Mouse (Mus musculus): ENCODE data around the gene Myh6.

The Myh6 gene

DNA sequence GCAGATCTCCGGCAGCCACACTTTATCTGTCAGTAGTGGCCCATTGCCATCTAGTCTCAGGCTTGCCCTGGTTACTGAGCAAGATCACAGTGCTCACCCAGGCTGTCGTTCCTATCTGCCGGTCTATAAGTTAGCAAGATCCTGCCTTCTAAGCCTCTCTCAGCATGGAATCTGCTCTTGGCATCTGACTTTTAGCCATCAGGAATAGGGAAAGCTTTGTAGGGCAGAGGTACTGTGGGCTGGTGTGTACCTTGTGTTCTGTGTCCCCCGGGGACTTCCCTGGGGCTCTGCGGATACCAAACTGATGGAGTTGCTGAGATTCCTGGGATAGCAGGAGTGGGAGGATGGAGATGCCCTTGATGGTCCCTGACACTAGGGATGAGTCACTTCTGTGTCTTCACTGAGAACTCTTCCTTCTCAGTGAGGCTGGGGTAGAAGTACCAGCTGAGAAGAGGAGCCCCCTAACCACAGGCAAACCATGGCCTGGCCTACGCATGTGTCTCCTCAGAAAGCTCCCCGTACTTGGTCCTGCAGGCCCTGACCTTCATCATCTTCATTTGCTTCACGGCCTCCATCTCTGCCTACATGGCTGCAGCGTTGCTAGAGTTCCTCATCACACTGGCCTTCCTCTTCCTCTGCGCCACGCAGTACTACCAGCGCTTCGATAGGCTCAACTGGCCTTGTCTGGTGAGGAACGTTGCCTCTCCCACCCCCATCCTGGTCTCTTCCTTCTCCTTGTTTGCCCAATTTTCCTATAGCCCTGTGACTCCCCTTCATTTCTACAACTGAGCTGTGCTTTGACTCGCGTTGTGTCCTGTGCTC is 29.2 kb downstream of the Myh6 start:
- no peak for DNase-seq (ENCODE audit: inconsistent age in 2 of 2, low spot score in 1 of 2)

DNA sequence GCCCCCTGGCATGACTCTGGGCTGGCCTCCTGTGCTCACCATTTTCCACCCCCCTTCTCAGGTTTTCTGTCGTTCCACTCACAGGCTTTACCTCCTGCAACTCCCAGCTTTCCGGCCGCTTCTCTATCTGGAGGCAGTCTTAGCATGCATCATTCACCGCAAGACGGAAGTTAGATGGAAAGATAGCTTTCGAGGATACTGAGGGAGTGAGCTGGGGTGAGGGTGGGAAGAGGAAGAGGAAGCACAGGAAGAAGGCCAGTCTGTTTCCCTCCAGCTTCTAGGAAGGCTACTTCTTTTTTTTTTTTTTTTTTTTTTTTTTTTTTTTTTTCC is 29.9 kb downstream of the Myh6 start:
- DNase-seq (ENCODE audit: inconsistent age in 2 of 2, low spot score in 1 of 2), result no peak

GRCm38 (mm10) chr14:54935904-54936830 is 30.6 kb downstream of the Myh6 start, which contains the start of gene Cmtm5:
Gene Cmtm5, plus strand, starts transcription at chr14:54936261.
- DNase-seq (ENCODE audit: inconsistent age in 2 of 2, low spot score in 1 of 2), result no peak

GRCm38 (mm10) chr14:54932645-54933150 is 34.0 kb downstream of the Myh6 start, which contains the start of gene Il25:
Gene Il25, plus strand, starts transcription at chr14:54932695.
- DNase-seq (ENCODE audit: inconsistent age in 2 of 2, low spot score in 1 of 2), result no peak

DNA sequence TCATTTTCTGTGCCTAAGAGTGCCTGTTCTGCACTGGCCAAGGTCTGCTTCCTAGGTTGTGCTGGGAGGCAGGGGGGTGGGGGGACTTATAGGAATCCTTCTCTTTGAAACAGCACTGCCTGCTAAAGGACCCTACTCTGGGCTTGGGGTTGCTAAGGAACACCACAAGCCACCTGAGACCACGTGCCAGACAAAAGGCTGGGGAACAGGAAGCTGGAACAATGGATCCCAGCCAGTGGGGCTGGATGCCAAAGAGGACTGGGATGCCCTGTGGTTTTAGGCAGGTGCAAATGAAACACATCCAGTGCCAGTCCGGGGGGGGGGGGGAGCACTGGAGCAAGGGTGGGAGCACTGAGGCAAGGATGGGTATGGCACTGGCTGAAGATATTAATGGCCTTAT is 36.3 kb downstream of the Myh6 start:
- DNase-seq (ENCODE audit: inconsistent age in 2 of 2, low spot score in 1 of 2), result no peak

DNA sequence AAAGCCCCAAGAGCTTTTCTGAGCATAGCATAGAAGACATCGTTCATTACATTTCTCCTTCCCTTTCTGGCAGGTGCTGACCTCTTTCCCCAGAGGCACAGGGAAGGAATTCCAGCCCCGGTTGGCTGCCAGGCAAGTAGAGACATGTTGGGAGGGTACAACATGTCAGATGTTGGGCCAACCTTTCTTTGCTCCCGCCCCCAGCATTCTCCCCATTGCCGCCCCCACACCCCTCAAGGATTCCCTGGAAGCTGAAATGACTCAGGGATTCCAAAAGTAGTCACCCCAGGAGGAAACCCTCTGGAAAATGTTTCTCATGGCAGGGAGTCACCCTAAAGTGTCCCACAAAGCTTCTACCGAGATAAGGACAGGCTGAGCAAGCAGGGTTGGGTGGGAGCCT is 36.9 kb downstream of the Myh6 start:
- peak in 1 of 2 experiments; percentile 24 for DNase-seq (ENCODE audit: inconsistent age in 2 of 2, low spot score in 1 of 2)

GRCm38 (mm10) chr14:54927296-54927695 is 39.4 kb downstream of the Myh6 start:
- DNase-seq (ENCODE audit: inconsistent age in 2 of 2, low spot score in 1 of 2), result no peak

GRCm38 (mm10) chr14:54926401-54927158 is 40.1 kb downstream of the Myh6 start:
- peak in 1 of 2 experiments; percentile 64 for DNase-seq (ENCODE audit: inconsistent age in 2 of 2, low spot score in 1 of 2)

- DNase-seq (ENCODE audit: inconsistent age in 2 of 2, low spot score in 1 of 2), result peak; percentile 31 to 70
Observed at GRCm38 (mm10) chr14:54925349-54926342, 41.1 kb downstream of the Myh6 start, which contains the start of gene Efs. Gene Efs, minus strand, starts transcription at chr14:54926126.

DNA sequence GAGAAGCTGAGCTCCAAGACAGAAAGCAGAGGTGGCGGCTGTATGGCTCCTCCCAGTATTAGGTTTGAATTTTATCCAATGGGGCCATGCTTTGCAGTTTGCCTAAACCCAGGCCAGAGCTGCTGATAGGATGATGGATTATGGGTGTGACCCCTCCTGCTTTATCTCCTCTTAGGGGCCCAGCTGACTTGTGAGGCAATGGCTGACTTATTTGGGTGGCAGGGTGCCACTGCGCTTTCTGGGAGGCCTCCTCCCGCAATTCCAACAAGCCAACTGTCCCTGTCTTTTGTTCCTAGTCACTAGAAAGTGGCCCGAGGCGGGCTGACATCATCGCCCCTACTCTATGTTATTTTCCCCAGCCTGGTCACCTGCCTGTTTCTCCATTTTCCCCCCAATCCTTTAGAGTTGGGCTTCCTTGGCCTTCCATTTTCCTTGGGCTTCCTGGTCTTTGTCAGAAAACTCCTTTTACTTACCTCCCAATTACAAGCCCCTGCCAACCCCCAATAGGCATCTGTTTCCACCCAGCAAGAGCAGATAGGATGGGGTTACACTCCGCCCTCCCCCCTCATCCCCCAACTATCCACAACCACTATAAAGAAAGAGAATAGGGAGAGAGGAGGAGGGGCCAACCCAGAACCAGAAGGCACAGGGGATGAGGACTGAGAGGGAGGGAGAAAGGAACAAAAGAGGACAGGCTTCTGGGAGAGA is 41.9 kb downstream of the Myh6 start:
- peak in 1 of 2 experiments; percentile 52 for DNase-seq (ENCODE audit: inconsistent age in 2 of 2, low spot score in 1 of 2)

DNA sequence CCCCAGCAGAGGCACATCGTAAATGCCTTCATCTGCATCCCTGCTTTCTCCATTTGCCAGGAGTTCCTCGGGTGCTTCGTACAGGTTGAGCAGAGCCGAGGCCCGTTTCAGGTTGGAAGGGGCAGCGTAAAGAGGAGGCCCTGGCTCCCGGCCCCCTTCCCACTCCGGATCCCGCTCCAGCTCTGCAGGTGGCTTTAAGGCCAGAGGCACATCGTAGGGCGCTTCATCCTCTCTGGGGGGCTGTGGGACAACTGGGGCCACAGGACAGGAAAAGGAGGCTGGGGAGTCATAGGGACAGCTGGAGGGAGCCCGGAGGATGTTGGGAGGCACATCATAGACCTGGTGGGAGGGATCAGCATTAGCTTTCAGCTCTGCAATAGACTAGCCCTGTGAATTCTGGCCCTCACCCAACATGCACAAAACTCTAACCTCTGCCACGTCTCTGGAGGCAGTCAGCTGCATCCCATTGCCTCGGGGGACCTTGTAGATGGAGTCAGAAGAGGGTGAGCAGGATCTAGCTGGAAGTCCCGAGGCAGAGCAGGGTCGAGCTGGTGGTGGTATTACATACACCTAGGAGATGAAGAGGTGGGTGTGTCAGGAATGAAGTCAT is 46.5 kb downstream of the Myh6 start:
- no peak for DNase-seq (ENCODE audit: inconsistent age in 2 of 2, low spot score in 1 of 2)

DNA sequence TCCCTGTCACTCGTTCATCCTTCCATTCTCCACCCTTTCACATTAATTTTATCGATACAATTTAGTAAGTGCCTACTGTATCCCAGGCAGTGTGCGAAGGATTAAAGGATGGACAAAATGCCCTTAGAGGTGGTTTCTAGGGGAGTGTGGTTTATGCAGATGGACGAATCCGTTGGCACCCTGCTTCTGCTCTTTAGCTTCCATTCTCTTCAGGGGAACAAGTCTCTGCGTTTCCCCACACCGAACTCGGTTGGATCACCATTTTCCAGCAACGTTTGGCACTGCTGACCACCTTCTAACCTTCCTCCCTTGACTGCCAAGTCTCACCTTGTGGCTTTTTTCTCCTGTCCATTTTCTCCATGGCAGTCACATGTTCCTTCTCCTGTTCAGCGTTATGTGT is 53.4 kb downstream of the Myh6 start:
- peak in 1 of 2 experiments; percentile 49 for DNase-seq (ENCODE audit: inconsistent age in 2 of 2, low spot score in 1 of 2)

GRCm38 (mm10) chr14:54912886-54913285 is 53.8 kb downstream of the Myh6 start, which contains the start of gene Slc22a17:
Gene Slc22a17, minus strand, starts transcription at chr14:54913132.
- peak; percentile 76 to 89 for DNase-seq (ENCODE audit: inconsistent age in 2 of 2, low spot score in 1 of 2)

- DNase-seq (ENCODE audit: inconsistent age in 2 of 2, low spot score in 1 of 2), result peak; percentile 33 to 46
Observed at GRCm38 (mm10) chr14:54912109-54912850, 54.4 kb downstream of the Myh6 start.

DNA sequence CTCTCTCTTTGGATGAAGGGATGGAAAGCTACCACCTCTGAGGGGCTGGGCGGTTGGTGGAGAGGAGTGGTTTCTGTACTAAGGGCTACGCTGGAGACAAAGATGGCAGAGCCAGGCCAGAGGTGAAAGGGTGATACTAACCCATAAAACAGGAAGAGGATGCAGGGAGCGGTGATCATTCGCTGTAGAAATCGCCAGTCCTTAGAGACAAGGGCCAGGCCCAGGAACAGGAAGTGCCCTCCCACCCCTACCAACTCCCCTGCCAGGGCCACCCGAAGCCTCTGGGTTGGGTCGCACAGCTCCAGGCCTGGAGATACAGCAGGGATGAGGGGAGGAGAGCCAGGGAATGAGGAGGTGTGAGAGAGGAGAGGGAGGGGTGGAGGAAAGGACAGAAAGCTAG is 58.0 kb downstream of the Myh6 start:
- no peak for DNase-seq (ENCODE audit: inconsistent age in 2 of 2, low spot score in 1 of 2)

DNA sequence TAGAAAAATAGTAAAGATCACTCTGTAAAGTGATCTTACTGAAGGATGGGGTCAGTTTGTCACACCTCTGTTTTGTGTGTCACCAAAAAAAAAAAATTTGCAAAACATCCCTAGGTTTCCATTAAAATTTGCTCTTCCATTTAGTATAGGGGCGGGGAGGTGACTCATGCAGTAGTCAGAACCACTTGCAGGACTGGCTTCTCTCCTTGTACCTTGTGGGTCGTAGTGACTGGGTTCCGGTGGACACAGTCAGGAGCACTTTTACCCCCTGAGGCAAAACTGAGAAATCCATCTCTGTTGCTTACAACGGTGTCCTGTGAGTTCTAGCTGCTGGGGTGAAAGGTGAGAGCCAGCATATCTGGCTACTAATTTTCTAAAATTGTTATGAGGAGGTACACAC is 63.1 kb downstream of the Myh6 start:
- DNase-seq (ENCODE audit: inconsistent age in 2 of 2, low spot score in 1 of 2), result no peak

GRCm38 (mm10) chr14:54900383-54900782 is 66.3 kb downstream of the Myh6 start:
- peak; percentile 62 to 92 for DNase-seq (ENCODE audit: inconsistent age in 2 of 2, low spot score in 1 of 2)

DNA sequence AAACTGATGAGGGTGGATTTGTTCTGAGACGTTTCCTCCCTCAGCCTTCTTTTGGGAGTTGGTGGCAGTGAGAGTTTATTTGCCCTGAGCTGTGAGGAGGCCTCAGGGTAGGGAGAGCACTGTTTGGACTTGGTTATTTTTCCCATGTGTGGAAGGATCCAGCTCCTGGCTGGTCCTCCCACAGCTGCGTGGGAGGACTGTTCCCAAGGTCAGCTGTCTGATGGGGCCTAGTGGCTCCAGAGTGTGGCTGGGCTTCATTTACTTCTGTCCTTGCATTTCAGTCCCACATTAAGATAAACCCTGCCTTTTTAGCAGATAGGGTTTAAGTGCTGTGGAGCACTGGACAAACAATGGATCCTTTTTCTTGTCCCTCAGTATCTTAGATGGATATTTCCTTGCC is 69.3 kb downstream of the Myh6 start:
- peak in 1 of 2 experiments; percentile 64 for DNase-seq (ENCODE audit: inconsistent age in 2 of 2, low spot score in 1 of 2)
